Mouse (Mus musculus) brain, embryonic 14.5 days (tissue): ENCODE data around the gene Crybg3.

Experiments
- CTCF ChIP-seq: fragments of 200-500 bp; IDR thresholded peaks from 2 replicates; pipeline ENCODE4 v1.5.1; 2012; ENCODE audit warnings: inconsistent platforms, mild to moderate bottlenecking, moderate library complexity, borderline replicate concordance; ENCODE audit not compliant: insufficient read depth, insufficient read length; ENCODE audit errors: extremely low read depth
- POLR2A ChIP-seq: fragments of 200-500 bp; IDR thresholded peaks from 2 replicates; pipeline ENCODE4 v1.6.1; 2012; ENCODE audit warnings: mild to moderate bottlenecking, inconsistent platforms, borderline replicate concordance; ENCODE audit not compliant: poor library complexity, insufficient read depth, insufficient read length, severe bottlenecking; ENCODE audit errors: extremely low read depth

DNA sequence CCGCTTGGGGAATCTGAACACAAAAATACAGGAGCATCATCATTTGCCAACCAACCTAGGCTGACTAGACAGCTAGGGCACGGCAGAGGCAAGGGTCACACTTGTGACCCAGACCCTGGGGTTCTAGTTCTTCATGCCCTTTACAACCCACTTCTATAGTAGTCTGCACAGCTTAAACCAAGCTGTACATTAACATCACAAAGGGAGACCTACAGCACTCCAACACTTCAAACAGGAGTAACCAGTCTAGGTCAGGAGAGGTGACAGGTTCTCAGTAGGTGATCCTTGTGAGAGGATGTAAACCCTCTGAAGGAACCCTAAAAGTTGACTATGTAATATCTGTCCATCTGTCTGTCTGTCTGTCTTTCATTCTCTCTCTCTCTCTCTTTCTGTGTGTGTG lies 35.1 kb downstream of the Crybg3 start:
- TF ChIP-seq CTCF (no peak), POLR2A (no peak)
